Mouse (Mus musculus) layer of hippocampus, adult 9-10 months (tissue): ENCODE measurements around the gene Npvf.
A peak's percentile ranks its signal among the peaks of the same experiment; 100 is the strongest.

ENCODE experiments used
- DNase-seq: peaks from one replicate; pipeline ENCODE4 v3.0.0; 2022; ENCODE audit warnings: low spot score

Npvf gene

GRCm38 (mm10) chr6:50654356-50654755 is at the start of gene Npvf:
Gene Npvf, minus strand, starts transcription at chr6:50654439.
- no peak for DNase-seq

- DNase-seq, result peak; percentile 12
Measured at GRCm38 (mm10) chr6:50689121-50689815, 35.0 kb upstream of the Npvf start.

DNA sequence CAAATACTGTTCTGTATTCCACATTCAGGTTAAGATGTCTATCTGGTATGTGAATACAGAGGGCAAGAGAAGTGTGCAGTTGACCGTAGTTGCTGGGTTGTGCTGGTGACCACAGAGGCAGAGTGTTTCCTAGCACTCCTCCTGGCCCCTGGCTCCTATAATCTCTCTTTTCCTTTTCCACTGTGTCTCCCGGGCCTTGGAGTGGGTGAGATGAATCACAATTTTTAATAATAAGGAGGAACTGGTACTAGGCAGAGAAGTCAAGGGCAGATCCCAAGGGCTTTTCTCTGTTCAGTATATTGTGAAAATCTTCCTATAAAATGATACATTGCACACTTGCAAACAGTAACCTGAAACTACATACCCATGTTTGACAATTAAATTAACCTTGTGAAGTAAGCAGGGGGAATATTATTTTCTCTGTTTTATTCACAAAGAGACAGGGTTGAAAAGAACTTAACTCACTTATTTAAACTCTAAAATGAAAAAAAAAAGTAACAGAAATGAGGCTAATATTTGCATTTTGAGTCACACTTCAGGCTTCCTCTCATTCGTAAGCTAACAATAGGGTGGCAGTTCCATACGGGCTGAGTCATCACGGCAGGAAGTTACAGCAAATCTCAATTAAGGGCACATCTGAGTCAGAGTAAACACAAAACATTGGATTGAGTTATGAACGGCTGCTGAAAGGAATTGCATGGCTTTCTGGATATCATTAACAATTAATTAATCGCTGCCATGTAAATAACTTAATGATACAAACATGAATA is 30.6 kb upstream of the Npvf start:
- no peak for DNase-seq

DNA sequence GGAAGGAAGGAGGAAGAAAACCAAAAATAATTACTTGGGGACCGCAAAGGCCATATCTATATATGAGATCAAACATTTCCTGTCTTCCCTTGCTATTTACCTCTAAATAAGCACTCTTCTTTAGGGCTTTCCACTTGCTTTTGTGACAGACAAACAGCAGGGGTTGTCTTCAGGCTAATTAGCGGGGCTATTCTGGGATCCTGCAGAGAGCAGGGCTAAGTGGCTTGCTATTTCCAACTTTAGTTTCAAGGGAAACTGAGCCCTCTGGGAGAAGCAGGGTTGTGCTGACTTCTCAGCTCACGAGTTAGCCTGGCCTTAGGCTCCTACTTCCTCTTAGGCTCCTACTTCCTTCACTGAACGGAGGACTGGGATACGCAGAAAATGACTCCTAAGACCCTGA is 27.3 kb upstream of the Npvf start:
- no peak for DNase-seq

DNA sequence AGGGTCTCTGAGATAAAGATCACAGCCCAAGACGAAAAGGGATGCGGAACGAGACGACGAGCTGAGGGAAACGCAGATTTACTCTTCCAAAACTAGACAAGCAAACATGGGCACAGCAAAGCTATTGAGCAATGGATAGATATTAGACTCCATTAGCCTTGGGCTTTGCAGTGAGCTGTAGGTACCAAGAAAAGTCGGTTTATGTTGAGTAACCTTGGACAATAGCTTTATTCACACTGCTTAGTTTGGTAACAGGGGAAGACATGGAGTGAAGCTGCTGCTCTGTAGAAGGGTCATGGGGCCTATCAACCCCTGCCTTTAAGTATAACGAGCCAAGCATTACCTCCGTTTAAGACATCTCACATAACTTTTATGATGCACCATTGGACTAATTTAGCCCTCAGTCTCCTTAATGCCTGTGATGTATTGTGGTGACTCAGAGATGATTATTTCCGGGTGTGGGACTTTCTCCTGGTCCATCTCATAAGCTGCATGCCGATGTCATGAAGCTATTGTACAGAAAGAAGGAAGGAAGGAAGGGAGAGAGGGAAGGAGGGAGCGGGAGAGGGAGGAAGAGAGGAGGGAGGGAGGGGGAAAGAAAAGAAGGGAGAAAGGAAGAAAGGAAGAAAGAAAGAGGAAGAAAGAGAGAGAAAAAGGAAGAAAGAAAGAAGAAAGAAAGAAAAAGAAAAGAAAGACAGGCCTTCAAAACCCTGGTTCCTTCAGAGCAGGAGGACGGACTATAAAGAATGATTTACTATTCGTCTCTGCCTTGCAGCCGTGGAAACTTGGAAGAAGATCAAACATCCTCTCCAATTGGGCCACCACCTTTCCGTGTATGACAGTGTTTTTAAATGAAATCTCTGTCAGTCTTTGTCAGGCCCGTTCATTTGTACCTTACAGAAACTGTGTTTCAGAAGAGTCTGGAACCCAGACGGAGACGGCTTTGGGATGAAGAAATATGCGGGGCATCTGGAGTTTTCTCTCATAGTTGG is 26.3 kb upstream of the Npvf start:
- DNase-seq, result no peak

GRCm38 (mm10) chr6:50679486-50679828 is 25.2 kb upstream of the Npvf start:
- DNase-seq, result no peak

DNA sequence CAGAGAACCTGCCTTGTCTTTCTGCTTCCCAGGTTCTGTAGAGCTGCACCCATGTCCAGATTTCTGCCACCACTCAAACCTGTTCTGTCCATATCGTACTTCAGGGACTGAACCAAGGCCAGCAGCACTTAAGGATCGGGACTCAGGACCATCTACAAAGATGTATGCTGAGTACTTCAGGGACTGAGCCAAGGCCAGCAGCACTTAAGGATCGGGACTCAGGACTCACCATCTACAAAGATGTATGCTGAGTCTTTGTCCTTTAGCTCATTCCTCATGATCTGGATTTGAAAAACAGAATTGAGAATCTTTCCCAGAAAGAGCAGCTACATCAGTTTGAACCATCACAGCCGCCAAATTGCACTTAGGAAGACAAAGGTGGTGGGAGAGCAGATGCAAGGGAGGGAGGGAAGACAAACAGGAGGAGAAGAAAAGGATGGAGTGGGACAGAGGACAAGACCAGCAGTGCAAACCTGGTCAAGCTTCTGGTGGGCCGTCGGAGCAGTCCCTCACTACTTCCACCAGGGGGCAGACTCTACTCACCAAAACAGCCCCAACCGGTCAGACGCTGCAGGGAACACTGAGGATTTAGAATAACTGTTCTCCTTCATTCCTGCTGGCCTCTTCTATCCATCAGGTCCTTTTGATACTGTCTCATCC is 24.7 kb upstream of the Npvf start:
- peak; percentile 51 for DNase-seq

GRCm38 (mm10) chr6:50671191-50671590 is 17.0 kb upstream of the Npvf start:
- DNase-seq, result no peak

GRCm38 (mm10) chr6:50666937-50667336 is 12.7 kb upstream of the Npvf start:
- DNase-seq, result no peak

DNA sequence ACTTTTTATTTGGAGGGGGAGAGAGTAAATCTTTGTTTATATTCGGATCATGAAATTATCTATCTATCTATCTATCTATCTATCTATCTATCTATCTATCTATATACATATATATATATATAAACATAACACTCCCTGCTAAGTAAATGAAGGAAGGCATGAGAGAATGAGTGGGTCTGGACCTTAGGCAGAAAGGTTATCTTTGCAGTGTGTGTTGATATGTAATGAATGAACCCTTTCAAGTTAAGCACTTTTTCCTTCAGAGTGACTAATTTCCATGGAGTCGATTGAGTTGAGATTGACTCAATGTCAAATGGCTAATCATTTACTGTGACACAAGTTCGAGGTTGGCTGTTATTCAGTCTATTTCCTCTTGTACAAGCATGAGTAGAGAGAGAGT is 10.8 kb upstream of the Npvf start:
- DNase-seq, result no peak

DNA sequence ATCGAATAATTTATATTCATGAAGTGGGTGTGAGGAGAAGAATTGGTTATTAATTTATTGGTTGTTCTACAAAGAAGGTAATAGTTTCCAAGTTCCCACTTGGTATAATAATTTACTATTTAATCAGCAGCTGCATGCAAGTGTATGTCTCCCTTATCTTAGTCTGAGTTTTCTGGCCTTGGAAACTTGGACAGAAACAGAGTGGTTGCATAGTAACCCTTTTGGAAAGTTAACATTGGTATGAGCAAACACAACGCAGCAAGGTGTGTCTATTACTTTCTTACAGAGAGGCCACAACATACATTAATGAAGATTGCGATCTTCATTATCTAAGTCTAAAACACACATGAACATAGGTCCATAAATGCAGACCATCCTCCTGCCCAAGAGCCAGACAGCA is 10.0 kb upstream of the Npvf start:
- no peak for DNase-seq

DNA sequence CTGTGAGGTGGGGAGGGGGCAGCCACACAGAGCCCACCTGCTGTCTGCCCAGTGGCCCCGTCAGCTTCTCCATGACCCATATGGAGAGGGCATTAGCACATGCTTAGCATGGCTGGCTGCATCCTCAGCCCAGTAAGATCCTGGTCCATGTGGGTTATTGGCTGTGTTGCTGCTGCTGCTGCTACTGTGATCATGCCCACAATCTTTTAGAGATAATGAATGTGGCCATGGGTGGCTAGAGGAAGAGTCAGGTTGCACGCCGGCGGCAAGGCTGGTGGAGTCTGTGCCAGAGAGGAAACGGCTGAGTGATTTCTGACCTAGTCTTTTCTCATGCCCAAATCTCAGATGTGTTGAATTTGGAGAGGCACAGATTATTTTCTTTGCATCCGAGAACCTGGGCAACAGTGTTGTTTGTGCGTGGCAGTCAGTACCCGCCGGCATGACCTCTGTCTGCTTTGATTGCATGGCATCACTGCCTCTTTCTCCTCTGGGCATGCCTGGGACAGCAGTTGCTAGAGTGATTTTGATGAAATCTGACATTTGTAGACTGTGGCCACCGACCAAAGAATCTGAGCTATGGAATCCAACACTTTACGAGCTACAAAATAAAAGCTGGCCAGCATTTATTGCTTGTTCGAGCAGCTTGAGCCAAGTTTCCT is 8.8 kb upstream of the Npvf start:
- no peak for DNase-seq

DNA sequence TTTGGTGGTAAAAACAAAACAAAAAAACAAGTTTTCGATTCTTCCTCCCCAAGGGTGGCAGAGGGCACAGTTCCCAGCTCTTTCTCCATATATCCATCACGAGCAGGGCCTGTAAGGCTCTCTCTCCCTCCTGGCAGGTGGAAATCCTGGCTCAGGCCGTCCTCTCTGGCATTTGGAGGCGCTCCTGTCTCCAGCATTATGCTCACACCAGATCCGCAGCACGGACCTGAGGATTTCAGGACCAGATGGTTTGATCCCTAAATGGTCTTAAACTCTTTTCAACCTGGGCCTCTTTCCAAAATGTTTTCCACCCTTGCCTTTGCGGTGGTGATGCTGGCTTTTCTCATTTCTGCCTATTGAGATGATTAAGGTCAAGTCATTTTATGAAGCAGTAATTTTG is 7.5 kb upstream of the Npvf start:
- no peak for DNase-seq

DNA sequence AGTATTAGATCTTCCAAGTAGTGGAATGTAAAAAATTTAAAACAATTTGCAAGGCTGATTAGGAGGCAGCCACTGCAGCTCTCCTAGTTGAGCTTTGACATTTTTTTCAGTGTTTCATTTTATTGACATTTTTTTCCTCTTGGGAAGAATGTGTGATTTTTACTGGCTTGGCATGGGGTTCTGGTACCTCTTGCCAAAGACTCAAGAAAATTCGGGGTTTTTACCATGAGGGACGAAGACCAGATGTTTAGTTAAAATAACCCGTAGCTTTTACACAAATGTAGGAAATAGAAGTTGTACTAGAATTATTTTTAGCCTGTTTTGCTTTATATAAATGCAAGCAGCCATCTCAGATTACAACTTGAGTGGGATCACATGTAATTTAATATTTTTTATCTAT is 4.2 kb upstream of the Npvf start:
- no peak for DNase-seq

GRCm38 (mm10) chr6:50658018-50658417 is 3.8 kb upstream of the Npvf start:
- DNase-seq, result no peak

DNA sequence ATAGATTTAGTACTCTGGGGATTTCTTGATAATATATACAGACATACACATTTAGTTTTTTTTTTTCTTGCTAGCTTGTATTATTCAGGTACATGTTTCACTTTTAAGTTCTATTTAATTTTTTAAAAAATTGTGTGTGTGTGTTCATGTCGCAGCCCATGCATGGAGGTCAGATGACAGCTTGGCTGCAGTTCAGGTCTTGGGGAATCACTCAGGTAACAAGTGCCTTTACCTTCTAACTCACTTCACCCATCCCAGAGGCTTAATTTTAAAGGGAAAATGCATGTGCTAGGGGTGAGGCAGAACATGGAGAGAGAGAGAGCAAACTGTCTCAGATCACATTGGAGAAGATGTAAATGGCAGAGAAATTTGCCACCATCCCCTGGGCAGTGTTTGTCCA is 2.2 kb upstream of the Npvf start:
- DNase-seq, result no peak

GRCm38 (mm10) chr6:50655925-50656324 is 1.7 kb upstream of the Npvf start:
- DNase-seq, result no peak

GRCm38 (mm10) chr6:50647656-50648055 is 6.6 kb downstream of the Npvf start:
- no peak for DNase-seq

GRCm38 (mm10) chr6:50646659-50647058 is 7.6 kb downstream of the Npvf start:
- no peak for DNase-seq

- DNase-seq, result no peak
Measured at GRCm38 (mm10) chr6:50644701-50645100, 9.5 kb downstream of the Npvf start.

GRCm38 (mm10) chr6:50641898-50642297 is 12.3 kb downstream of the Npvf start:
- DNase-seq, result no peak

- DNase-seq, result no peak
Measured at GRCm38 (mm10) chr6:50640377-50640776, 13.9 kb downstream of the Npvf start.
